Comparison of ENCODE assay signal across 8 mouse cellular contexts in genomic region chr8:106210035-106210731, GRCm38 (mm10). TPM values are rescaled to one million over a fixed set of nuclear protein-coding genes. Genes with fewer than 3 reads are reported as not detected.
A peak's percentile ranks its signal among the peaks of the same experiment; 100 is the strongest.
DNase-seq lines count a peak whose midpoint lies in the region; ATAC-seq and TF ChIP-seq lines count a peak whose summit lies in the region.

No protein-coding gene starts in this region.

- no peak for TF ChIP-seq CTCF in C2C12 (IDR thresholded peaks at IDR 0.05; ENCODE audit: control insufficient read depth, insufficient read depth, insufficient read length)
- TF ChIP-seq CTCF in bone marrow macrophage, adult 2 months (IDR thresholded peaks at IDR 0.05; ENCODE audit: low read depth, low read length) = no peak

- peaks cover 40% of the 10 kb centered on the region for H3K79me3 ChIP-seq in C2C12 (ENCODE audit: low read depth)

- WGBS in heart, embryonic 10.5 days = under 1% methylated on average over 35 of the region's 35 CpGs
- under 1% methylated on average over 35 of the region's 35 CpGs for WGBS in forebrain, embryonic 15.5 days
- under 1% methylated on average over 35 of the region's 35 CpGs for WGBS in limb, embryonic 12.5 days
- WGBS in midbrain, embryonic 14.5 days = under 1% methylated on average over 35 of the region's 35 CpGs

- H3K79me2 ChIP-seq in C2C12 (ENCODE audit: control insufficient read depth, insufficient read depth) = peaks cover 78% of the 10 kb centered on the region

- peak; percentile 78 for DNase-seq in heart, embryonic 10.5 days (ENCODE audit: low spot score)
- DNase-seq in heart, adult 9 months (ENCODE audit: low spot score in 2 of 2) = no peak
- no peak for DNase-seq in midbrain, embryonic 14.5 days
- no peak for DNase-seq in adrenal gland, adult 18-20 months (ENCODE audit: low spot score in 2 of 2)

- H3ac ChIP-seq in C2C12 (ENCODE audit: control insufficient read depth, insufficient read length, low read depth) = peak overlapping the region; percentile 86

- H3K27ac ChIP-seq in heart, embryonic 10.5 days = peak overlapping the region; percentile 95
- peak overlapping the region; percentile 76 for H3K27ac ChIP-seq in bone marrow macrophage, adult 2 months (ENCODE audit: insufficient read depth, low read depth, low read length)
- H3K27ac ChIP-seq in forebrain, embryonic 15.5 days (replicated peaks) = peak overlapping the region; percentile 96
- H3K27ac ChIP-seq in limb, embryonic 12.5 days = peak overlapping the region; percentile 94
- peak overlapping the region; percentile 93 for H3K27ac ChIP-seq in midbrain, embryonic 14.5 days (replicated peaks; ENCODE audit: low read depth, low read length)

- H3K4me2 ChIP-seq in forebrain, embryonic 15.5 days (replicated peaks) = peak overlapping the region; percentile 53
- H3K4me2 ChIP-seq in limb, embryonic 12.5 days = peak overlapping the region; percentile 80
- peak overlapping the region; percentile 87 for H3K4me2 ChIP-seq in midbrain, embryonic 14.5 days (ENCODE audit: low read length)

- H3K4me3 ChIP-seq in heart, embryonic 10.5 days = peak overlapping the region; percentile 92
- H3K4me3 ChIP-seq in C2C12 (ENCODE audit: insufficient read depth, poor library complexity, severe bottlenecking) = peak overlapping the region; percentile 95
- H3K4me3 ChIP-seq in bone marrow macrophage, adult 2 months (ENCODE audit: insufficient read depth, low read length) = peak overlapping the region; percentile 86
- H3K4me3 ChIP-seq in forebrain, embryonic 15.5 days = peak overlapping the region; percentile 98
- peak overlapping the region; percentile 79 for H3K4me3 ChIP-seq in limb, embryonic 12.5 days (replicated peaks)
- peak overlapping the region; percentile 88 for H3K4me3 ChIP-seq in midbrain, embryonic 14.5 days (replicated peaks; ENCODE audit: low read depth, low read length)

- ATAC-seq in forebrain, embryonic 15.5 days (replicated peaks) = peak; percentile 71
- ATAC-seq in limb, embryonic 12.5 days (ENCODE audit: insufficient number of reproducible peaks, insufficient read depth, low FRiP score, low TSS enrichment, low read depth) = peak; percentile 75
- peak; percentile 78 for ATAC-seq in midbrain, embryonic 14.5 days (ENCODE audit: low FRiP score, low TSS enrichment)

- TF ChIP-seq POLR2A in bone marrow macrophage, adult 2 months (IDR thresholded peaks at IDR 0.05; ENCODE audit: borderline replicate concordance, low read depth, low read length) = no peak

- no peaks in the 10 kb centered on the region for H3K27me3 ChIP-seq in heart, embryonic 10.5 days (ENCODE audit: insufficient read depth, poor library complexity, severe bottlenecking)
- H3K27me3 ChIP-seq in C2C12 (ENCODE audit: control insufficient read depth, insufficient read depth, insufficient read length) = no peaks in the 10 kb centered on the region
- H3K27me3 ChIP-seq in forebrain, embryonic 15.5 days = no peaks in the 10 kb centered on the region
- H3K27me3 ChIP-seq in limb, embryonic 12.5 days = no peaks in the 10 kb centered on the region
- H3K27me3 ChIP-seq in midbrain, embryonic 14.5 days (ENCODE audit: control insufficient read depth, insufficient read depth, low read length) = no peaks in the 10 kb centered on the region

- H3K36me3 ChIP-seq in heart, embryonic 10.5 days = peaks cover 58% of the 10 kb centered on the region
- peaks cover 57% of the 10 kb centered on the region for H3K36me3 ChIP-seq in C2C12 (ENCODE audit: control insufficient read depth, insufficient read depth)
- H3K36me3 ChIP-seq in forebrain, embryonic 15.5 days = peaks cover 21% of the 10 kb centered on the region
- peaks cover 55% of the 10 kb centered on the region for H3K36me3 ChIP-seq in limb, embryonic 12.5 days
- H3K36me3 ChIP-seq in midbrain, embryonic 14.5 days (ENCODE audit: control insufficient read depth, insufficient read depth, low read length) = peaks cover 38% of the 10 kb centered on the region

- H3K9ac ChIP-seq in forebrain, embryonic 15.5 days (replicated peaks) = peak overlapping the region; percentile 87
- peak overlapping the region; percentile 92 for H3K9ac ChIP-seq in limb, embryonic 12.5 days (replicated peaks)
- H3K9ac ChIP-seq in midbrain, embryonic 14.5 days (replicated peaks; ENCODE audit: low read length) = peak overlapping the region; percentile 86

- peaks cover 12% of the 10 kb centered on the region for H3K4me1 ChIP-seq in heart, embryonic 10.5 days
- peaks cover 7% of the 10 kb centered on the region for H3K4me1 ChIP-seq in bone marrow macrophage, adult 2 months (ENCODE audit: control insufficient read depth, insufficient read depth, low read length)
- H3K4me1 ChIP-seq in forebrain, embryonic 15.5 days = peaks cover 17% of the 10 kb centered on the region
- H3K4me1 ChIP-seq in limb, embryonic 12.5 days (replicated peaks) = peaks cover 8% of the 10 kb centered on the region
- H3K4me1 ChIP-seq in midbrain, embryonic 14.5 days (ENCODE audit: control insufficient read depth, insufficient read depth, low read length) = peaks cover 17% of the 10 kb centered on the region

- H3K9me3 ChIP-seq in heart, embryonic 10.5 days = no peaks in the 10 kb centered on the region
- H3K9me3 ChIP-seq in forebrain, embryonic 15.5 days = no peaks in the 10 kb centered on the region
- H3K9me3 ChIP-seq in limb, embryonic 12.5 days = no peaks in the 10 kb centered on the region
- no peaks in the 10 kb centered on the region for H3K9me3 ChIP-seq in midbrain, embryonic 14.5 days (ENCODE audit: control insufficient read depth, low read length)

TF ChIP-seq in C2C12, 6 proteins besides CTCF, POLR2A, EP300 and RAD21:
- no peak for TF ChIP-seq CEBPB (IDR thresholded peaks at IDR 0.05; ENCODE audit: low read depth)
- TF ChIP-seq MYOG (IDR thresholded peaks at IDR 0.05; ENCODE audit: control insufficient read depth, extremely low read depth, insufficient read length) = no peak
- no peak for TF ChIP-seq MYOD1 (IDR thresholded peaks at IDR 0.05; ENCODE audit: control insufficient read depth, insufficient read length, low read depth)
- no peak for TF ChIP-seq USF1 (IDR thresholded peaks at IDR 0.05; ENCODE audit: low read depth)
- no peak for TF ChIP-seq MAX (IDR thresholded peaks at IDR 0.05)
- TF ChIP-seq FOSL1 (IDR thresholded peaks at IDR 0.05; ENCODE audit: insufficient read depth, low read length, poor library complexity, severe bottlenecking) = no peak

RNA-seq across cellular contexts. Expression of gene Slc7a6os, which starts 0.6 kb away (rescaled TPM):
- 24.1 and 38.1 TPM in 2 replicates for polyA plus RNA-seq in heart, embryonic 10.5 days (2016; fragmentation: Nextera tagmentation; extraction: Ambion mirVana)
- 30.1 TPM for polyA plus RNA-seq in C2C12 (2012; fragmentation: generic; extraction: Trizol)
- 25.5 and 26.5 TPM in 2 replicates for polyA plus RNA-seq in bone marrow macrophage, adult 2 months (2012; ENCODE audit: insufficient read depth, insufficient read length, missing spikeins)
- polyA plus RNA-seq in forebrain, embryonic 15.5 days (2015; fragmentation: Nextera tagmentation; extraction: Ambion mirVana) = 41.1 and 43.8 TPM in 2 replicates
- polyA plus RNA-seq in limb, embryonic 12.5 days (2016; fragmentation: Nextera tagmentation; extraction: Ambion mirVana) = 44.7 and 47.1 TPM in 2 replicates
- 32.3 and 32.9 TPM in 2 replicates for polyA plus RNA-seq in midbrain, embryonic 14.5 days (2014; fragmentation: Nextera tagmentation; extraction: Ambion mirVana)
- total RNA-seq in adrenal gland, adult 18-20 months (2021) = 10 to 100 TPM; 24.1 to 25.4 TPM

RNA-seq across cellular contexts. Expression of gene Prmt7, which starts 0.6 kb away (rescaled TPM):
- polyA plus RNA-seq in heart, embryonic 10.5 days (2016; fragmentation: Nextera tagmentation; extraction: Ambion mirVana) = 59.7 and 63.9 TPM in 2 replicates
- 40.3 TPM for polyA plus RNA-seq in C2C12 (2012; fragmentation: generic; extraction: Trizol)
- 3.9 and 8.8 TPM in 2 replicates for polyA plus RNA-seq in bone marrow macrophage, adult 2 months (2012; ENCODE audit: insufficient read depth, insufficient read length, missing spikeins)
- polyA plus RNA-seq in forebrain, embryonic 15.5 days (2015; fragmentation: Nextera tagmentation; extraction: Ambion mirVana) = 50.5 and 52.9 TPM in 2 replicates
- 56.4 and 58.6 TPM in 2 replicates for polyA plus RNA-seq in limb, embryonic 12.5 days (2016; fragmentation: Nextera tagmentation; extraction: Ambion mirVana)
- polyA plus RNA-seq in midbrain, embryonic 14.5 days (2014; fragmentation: Nextera tagmentation; extraction: Ambion mirVana) = 52.1 and 56.5 TPM in 2 replicates
- 10 to 100 TPM; 22.9 to 26.6 TPM for total RNA-seq in adrenal gland, adult 18-20 months (2021)

RNA-seq across cellular contexts. Expression of gene Slc7a6, which starts 41.5 kb away (rescaled TPM):
- 47.3 and 67.8 TPM in 2 replicates for polyA plus RNA-seq in heart, embryonic 10.5 days (2016; fragmentation: Nextera tagmentation; extraction: Ambion mirVana)
- polyA plus RNA-seq in C2C12 (2012; fragmentation: generic; extraction: Trizol) = 21.3 TPM
- 8.3 and 9.4 TPM in 2 replicates for polyA plus RNA-seq in bone marrow macrophage, adult 2 months (2012; ENCODE audit: insufficient read depth, insufficient read length, missing spikeins)
- polyA plus RNA-seq in forebrain, embryonic 15.5 days (2015; fragmentation: Nextera tagmentation; extraction: Ambion mirVana) = 62.2 and 69.2 TPM in 2 replicates
- 64.5 and 70.8 TPM in 2 replicates for polyA plus RNA-seq in limb, embryonic 12.5 days (2016; fragmentation: Nextera tagmentation; extraction: Ambion mirVana)
- 76.1 and 77.8 TPM in 2 replicates for polyA plus RNA-seq in midbrain, embryonic 14.5 days (2014; fragmentation: Nextera tagmentation; extraction: Ambion mirVana)
- total RNA-seq in adrenal gland, adult 18-20 months (2021) = 10 to 100 TPM; 21.5 to 28.0 TPM

RNA-seq across cellular contexts. Expression of gene Pla2g15, which starts 60.0 kb away (rescaled TPM):
- 10.6 and 13.6 TPM in 2 replicates for polyA plus RNA-seq in heart, embryonic 10.5 days (2016; fragmentation: Nextera tagmentation; extraction: Ambion mirVana)
- 13.0 TPM for polyA plus RNA-seq in C2C12 (2012; fragmentation: generic; extraction: Trizol)
- polyA plus RNA-seq in bone marrow macrophage, adult 2 months (2012; ENCODE audit: insufficient read depth, insufficient read length, missing spikeins) = 144 and 153 TPM in 2 replicates
- 16.6 and 20.1 TPM in 2 replicates for polyA plus RNA-seq in forebrain, embryonic 15.5 days (2015; fragmentation: Nextera tagmentation; extraction: Ambion mirVana)
- 16.7 and 16.8 TPM in 2 replicates for polyA plus RNA-seq in limb, embryonic 12.5 days (2016; fragmentation: Nextera tagmentation; extraction: Ambion mirVana)
- polyA plus RNA-seq in midbrain, embryonic 14.5 days (2014; fragmentation: Nextera tagmentation; extraction: Ambion mirVana) = 6.5 and 16.0 TPM in 2 replicates
- total RNA-seq in adrenal gland, adult 18-20 months (2021) = 10 to 100 TPM; 19.8 to 28.8 TPM
